9 mouse cellular contexts compared by ENCODE assay signal in genomic region chr5:24427285-24427633, GRCm38 (mm10). TPM values are rescaled to one million over a fixed set of nuclear protein-coding genes. Genes with fewer than 3 reads are reported as not detected.
DNase-seq lines count a peak whose midpoint lies in the region; ATAC-seq and TF ChIP-seq lines count a peak whose summit lies in the region.
"Had no signal": no experiment of that assay in that cellular context is flagged by ENCODE, and none has a peak within 500 bp of the region (broad histone marks: within the 10 kb centered on the region; RNA-seq: fewer than 3 reads in every experiment).

No protein-coding gene starts in this region.

- no peak for DNase-seq in forebrain, embryonic 11.5 days (ENCODE audit: low spot score)
- DNase-seq in lung, embryonic 14.5 days: no peak
- no peak for DNase-seq in lung, postnatal 14 days
- DNase-seq in gastrocnemius, adult 2 months: no peak
- DNase-seq in urinary bladder, adult 18-20 months (ENCODE audit: low spot score in 2 of 2): no peak

- H3K27me3 ChIP-seq in forebrain, embryonic 11.5 days (ENCODE audit: control insufficient read depth, insufficient read depth, low read length): peaks cover 2% of the 10 kb centered on the region; the same call in 1 of the 2 replicates
- H3K27me3 ChIP-seq in forebrain, embryonic 15.5 days: no peaks in the 10 kb centered on the region
- H3K27me3 ChIP-seq in lung, embryonic 14.5 days (ENCODE audit: insufficient read depth, low read length): no peaks in the 10 kb centered on the region
- no peaks in the 10 kb centered on the region for H3K27me3 ChIP-seq in intestine, embryonic 15.5 days (replicated peaks)
- peaks cover 15% of the 10 kb centered on the region; the same call in 1 of the 2 replicates for H3K27me3 ChIP-seq in neural tube, embryonic 13.5 days
- H3K27me3 ChIP-seq: Patski had no signal

- no peak overlapping the region for H3K4me3 ChIP-seq in forebrain, embryonic 11.5 days (ENCODE audit: low read depth, low read length)
- no peak overlapping the region for H3K4me3 ChIP-seq in forebrain, embryonic 15.5 days
- H3K4me3 ChIP-seq in lung, embryonic 14.5 days (ENCODE audit: low read depth, low read length): peak overlapping the region; percentile 67; the same call in 1 of the 2 replicates
- peak overlapping the region; percentile 62 for H3K4me3 ChIP-seq in intestine, embryonic 15.5 days (replicated peaks)
- H3K4me3 ChIP-seq in neural tube, embryonic 13.5 days: no peak overlapping the region
- no peak overlapping the region for H3K4me3 ChIP-seq in gastrocnemius, adult 2 months

- H3K36me3 ChIP-seq in forebrain, embryonic 11.5 days (ENCODE audit: control insufficient read depth, insufficient read depth, low read length): peaks cover 3% of the 10 kb centered on the region; the same call in 1 of the 2 replicates
- H3K36me3 ChIP-seq in forebrain, embryonic 15.5 days: peaks cover 10% of the 10 kb centered on the region; the same call in 1 of the 2 replicates
- H3K36me3 ChIP-seq in lung, embryonic 14.5 days (ENCODE audit: insufficient read depth): peaks cover 30% of the 10 kb centered on the region
- H3K36me3 ChIP-seq in intestine, embryonic 15.5 days: peaks cover 30% of the 10 kb centered on the region
- H3K36me3 ChIP-seq in neural tube, embryonic 13.5 days: peaks cover 27% of the 10 kb centered on the region

- WGBS in forebrain, embryonic 11.5 days: 14% methylated on average over 12 of the region's 12 CpGs
- 10% methylated on average over 12 of the region's 12 CpGs for WGBS in forebrain, embryonic 15.5 days
- WGBS in lung, embryonic 14.5 days: 26% methylated on average over 12 of the region's 12 CpGs
- WGBS in intestine, embryonic 15.5 days: 34% methylated on average over 12 of the region's 12 CpGs
- WGBS in neural tube, embryonic 13.5 days: 20% methylated on average over 12 of the region's 12 CpGs

- H3K27ac ChIP-seq in forebrain, embryonic 11.5 days (ENCODE audit: low read depth, low read length): no peak overlapping the region
- no peak overlapping the region for H3K27ac ChIP-seq in forebrain, embryonic 15.5 days (replicated peaks)
- H3K27ac ChIP-seq in lung, embryonic 14.5 days (ENCODE audit: low read depth): peak overlapping the region; percentile 58; the same call in 1 of the 2 replicates
- H3K27ac ChIP-seq in intestine, embryonic 15.5 days: peak overlapping the region; percentile 84
- no peak overlapping the region for H3K27ac ChIP-seq in neural tube, embryonic 13.5 days (replicated peaks)
- no peak overlapping the region for H3K27ac ChIP-seq in gastrocnemius, adult 2 months

- no peak for ATAC-seq in forebrain, embryonic 11.5 days (replicated peaks; ENCODE audit: low FRiP score)
- no peak for ATAC-seq in forebrain, embryonic 15.5 days (replicated peaks)
- ATAC-seq in lung, embryonic 14.5 days (ENCODE audit: insufficient read depth): no peak
- ATAC-seq in intestine, embryonic 15.5 days: no peak; the same call in 1 of the 2 replicates
- no peak for ATAC-seq in neural tube, embryonic 13.5 days (ENCODE audit: low read depth)
- ATAC-seq: Patski had no signal

- peak overlapping the region; percentile 77; the same call in 1 of the 2 replicates for H3K4me2 ChIP-seq in forebrain, embryonic 11.5 days (ENCODE audit: low read depth, low read length, severe bottlenecking)
- no peak overlapping the region for H3K4me2 ChIP-seq in forebrain, embryonic 15.5 days (replicated peaks)
- peak overlapping the region; percentile 84 for H3K4me2 ChIP-seq in lung, embryonic 14.5 days
- peak overlapping the region; percentile 81 for H3K4me2 ChIP-seq in intestine, embryonic 15.5 days (replicated peaks)
- H3K4me2 ChIP-seq in neural tube, embryonic 13.5 days: peak overlapping the region; percentile 85

- H3K4me1 ChIP-seq in forebrain, embryonic 11.5 days (replicated peaks; ENCODE audit: control insufficient read depth, insufficient read depth, low read length): peaks cover 37% of the 10 kb centered on the region
- H3K4me1 ChIP-seq in forebrain, embryonic 15.5 days: peaks cover 43% of the 10 kb centered on the region
- peaks cover 22% of the 10 kb centered on the region for H3K4me1 ChIP-seq in lung, embryonic 14.5 days (ENCODE audit: insufficient read depth)
- peaks cover 38% of the 10 kb centered on the region for H3K4me1 ChIP-seq in intestine, embryonic 15.5 days (replicated peaks)
- peaks cover 55% of the 10 kb centered on the region for H3K4me1 ChIP-seq in neural tube, embryonic 13.5 days (replicated peaks)

- TF ChIP-seq CTCF in lung, embryonic 14.5 days (IDR thresholded peaks at IDR 0.05; ENCODE audit: low read depth): no peak
- no peak for TF ChIP-seq CTCF in gastrocnemius, adult 2 months (IDR thresholded peaks at IDR 0.05)

- H3K9ac ChIP-seq in forebrain, embryonic 11.5 days (ENCODE audit: low read length): peak overlapping the region; percentile 10
- no peak overlapping the region for H3K9ac ChIP-seq in forebrain, embryonic 15.5 days (replicated peaks)
- peak overlapping the region; percentile 20; the same call in 1 of the 2 replicates for H3K9ac ChIP-seq in lung, embryonic 14.5 days
- peak overlapping the region; percentile 57; the same call in 1 of the 2 replicates for H3K9ac ChIP-seq in intestine, embryonic 15.5 days
- H3K9ac ChIP-seq in neural tube, embryonic 13.5 days: 0 out of 2 replicates have a peak overlapping the region, but pooled peaks have one; percentile 22

- intact Hi-C loops in gastrocnemius, adult 2 months (cut with DNase I): loop anchor here (2.0 kb wide), 1 partner anchor 18 kb away; the partner anchor contains the start of gene Fastk

- no peaks in the 10 kb centered on the region for H3K9me3 ChIP-seq in forebrain, embryonic 11.5 days (ENCODE audit: control insufficient read depth, low read length)
- no peaks in the 10 kb centered on the region for H3K9me3 ChIP-seq in forebrain, embryonic 15.5 days
- no peaks in the 10 kb centered on the region for H3K9me3 ChIP-seq in lung, embryonic 14.5 days (ENCODE audit: low read depth, low read length)
- H3K9me3 ChIP-seq in intestine, embryonic 15.5 days: no peaks in the 10 kb centered on the region
- H3K9me3 ChIP-seq in neural tube, embryonic 13.5 days: no peaks in the 10 kb centered on the region

RNA-seq across cellular contexts. Expression of gene Slc4a2, which starts 3.6 kb away (rescaled TPM):
- polyA plus RNA-seq in forebrain, embryonic 11.5 days (2014; fragmentation: Nextera tagmentation; extraction: Ambion mirVana): 28.4 and 28.7 TPM in 2 replicates
- polyA plus RNA-seq in forebrain, embryonic 15.5 days (2015; fragmentation: Nextera tagmentation; extraction: Ambion mirVana): 18.5 and 23.7 TPM in 2 replicates
- polyA plus RNA-seq in lung, embryonic 14.5 days (2014; fragmentation: Nextera tagmentation; extraction: Ambion mirVana): 29.9 and 35.5 TPM in 2 replicates
- polyA plus RNA-seq in intestine, embryonic 15.5 days (2015; fragmentation: Nextera tagmentation; extraction: Ambion mirVana): 41.1 and 46.9 TPM in 2 replicates
- 18.5 and 24.6 TPM in 2 replicates for polyA plus RNA-seq in neural tube, embryonic 13.5 days (2015; fragmentation: Nextera tagmentation; extraction: Ambion mirVana)
- 10 to 100 TPM; 14.4 to 16.7 TPM for total RNA-seq in gastrocnemius, adult 2 months (2021)

RNA-seq across cellular contexts. Expression of gene Cdk5, which starts 3.9 kb away (rescaled TPM):
- 47.5 and 53.9 TPM in 2 replicates for polyA plus RNA-seq in forebrain, embryonic 11.5 days (2014; fragmentation: Nextera tagmentation; extraction: Ambion mirVana)
- 106 and 114 TPM in 2 replicates for polyA plus RNA-seq in forebrain, embryonic 15.5 days (2015; fragmentation: Nextera tagmentation; extraction: Ambion mirVana)
- 33.6 and 35.5 TPM in 2 replicates for polyA plus RNA-seq in lung, embryonic 14.5 days (2014; fragmentation: Nextera tagmentation; extraction: Ambion mirVana)
- 35.5 and 38.3 TPM in 2 replicates for polyA plus RNA-seq in intestine, embryonic 15.5 days (2015; fragmentation: Nextera tagmentation; extraction: Ambion mirVana)
- 93.2 and 102 TPM in 2 replicates for polyA plus RNA-seq in neural tube, embryonic 13.5 days (2015; fragmentation: Nextera tagmentation; extraction: Ambion mirVana)
- total RNA-seq in gastrocnemius, adult 2 months (2021): 10 to 100 TPM; 10.6 to 11.8 TPM

RNA-seq across cellular contexts. Expression of gene Asic3, which starts 14.1 kb away (rescaled TPM):
- not detected in 2 replicates for polyA plus RNA-seq in forebrain, embryonic 11.5 days (2014; fragmentation: Nextera tagmentation; extraction: Ambion mirVana)
- polyA plus RNA-seq in forebrain, embryonic 15.5 days (2015; fragmentation: Nextera tagmentation; extraction: Ambion mirVana): 0.22 and 0.59 TPM in 2 replicates
- polyA plus RNA-seq in lung, embryonic 14.5 days (2014; fragmentation: Nextera tagmentation; extraction: Ambion mirVana): not detected in 2 replicates
- 0.14 TPM in 1 of 2 replicates, not detected in the other for polyA plus RNA-seq in intestine, embryonic 15.5 days (2015; fragmentation: Nextera tagmentation; extraction: Ambion mirVana)
- 1.8 and 3.0 TPM in 2 replicates for polyA plus RNA-seq in neural tube, embryonic 13.5 days (2015; fragmentation: Nextera tagmentation; extraction: Ambion mirVana)
- under 1 TPM; 0.47 to 0.54 TPM for total RNA-seq in gastrocnemius, adult 2 months (2021)

RNA-seq across cellular contexts. Expression of gene Fastk, which starts 17.8 kb away (rescaled TPM):
- 104 and 116 TPM in 2 replicates for polyA plus RNA-seq in forebrain, embryonic 11.5 days (2014; fragmentation: Nextera tagmentation; extraction: Ambion mirVana)
- 90.6 and 91.4 TPM in 2 replicates for polyA plus RNA-seq in forebrain, embryonic 15.5 days (2015; fragmentation: Nextera tagmentation; extraction: Ambion mirVana)
- polyA plus RNA-seq in lung, embryonic 14.5 days (2014; fragmentation: Nextera tagmentation; extraction: Ambion mirVana): 91.5 and 93.1 TPM in 2 replicates
- 104 and 110 TPM in 2 replicates for polyA plus RNA-seq in intestine, embryonic 15.5 days (2015; fragmentation: Nextera tagmentation; extraction: Ambion mirVana)
- 89.4 and 102 TPM in 2 replicates for polyA plus RNA-seq in neural tube, embryonic 13.5 days (2015; fragmentation: Nextera tagmentation; extraction: Ambion mirVana)
- 100 to 1,000 TPM; 163 to 214 TPM for total RNA-seq in gastrocnemius, adult 2 months (2021)

RNA-seq across cellular contexts. Expression of gene Tmub1, which starts 20.4 kb away (rescaled TPM):
- polyA plus RNA-seq in forebrain, embryonic 11.5 days (2014; fragmentation: Nextera tagmentation; extraction: Ambion mirVana): 30.2 and 31.8 TPM in 2 replicates
- polyA plus RNA-seq in forebrain, embryonic 15.5 days (2015; fragmentation: Nextera tagmentation; extraction: Ambion mirVana): 39.4 and 40.1 TPM in 2 replicates
- 14.2 and 15.7 TPM in 2 replicates for polyA plus RNA-seq in lung, embryonic 14.5 days (2014; fragmentation: Nextera tagmentation; extraction: Ambion mirVana)
- 22.4 and 23.6 TPM in 2 replicates for polyA plus RNA-seq in intestine, embryonic 15.5 days (2015; fragmentation: Nextera tagmentation; extraction: Ambion mirVana)
- 51.2 TPM in 2 replicates for polyA plus RNA-seq in neural tube, embryonic 13.5 days (2015; fragmentation: Nextera tagmentation; extraction: Ambion mirVana)
- 10 to 100 TPM; 18.1 to 22.2 TPM for total RNA-seq in gastrocnemius, adult 2 months (2021)

Comparison
In these comparisons a context has a peak if more than half of its experiments do, and no peak if none do; other contexts are left out.
1. H3K27ac ChIP-seq: peak in lung, embryonic 14.5 days (single experiment) and intestine, embryonic 15.5 days (single experiment); none in forebrain, embryonic 11.5 days (single experiment), forebrain, embryonic 15.5 days (single experiment), neural tube, embryonic 13.5 days (single experiment) and gastrocnemius, adult 2 months (single experiment).
2. H3K4me3 ChIP-seq: peak in lung, embryonic 14.5 days (single experiment) and intestine, embryonic 15.5 days (single experiment); none in forebrain, embryonic 11.5 days (single experiment), forebrain, embryonic 15.5 days (single experiment), neural tube, embryonic 13.5 days (single experiment) and gastrocnemius, adult 2 months (single experiment).